Mouse (Mus musculus) embryonic facial prominence, embryonic 10.5 days (tissue): ENCODE data around the gene Krtap2-4. TPM values are rescaled to one million over a fixed set of nuclear protein-coding genes. Genes with fewer than 3 reads are reported as not detected.
"Not testable (repeated sequence)": the region's sequence is repeated elsewhere in the genome, so short reads cannot be mapped to it uniquely, and the experiment has no call there.

Experiments
- DNase-seq: peaks from one replicate; pipeline ENCODE4 v3.0.0-alpha.2; 2017; ENCODE audit warnings: low spot score
- H3K27ac ChIP-seq: fragments of 300-500 bp; sonication (generic); replicated peaks from 2 replicates; pipeline ENCODE4 v1.5.1; 2016; ENCODE audit warnings: mild to moderate bottlenecking
- H3K27me3 ChIP-seq: fragments of 300-500 bp; sonication (generic); replicated peaks from 2 replicates; pipeline ENCODE4 v1.6.1; 2016; ENCODE audit warnings: low read depth, mild to moderate bottlenecking; ENCODE audit not compliant: poor library complexity, severe bottlenecking
- H3K36me3 ChIP-seq: fragments of 300-500 bp; sonication (generic); replicated peaks from 2 replicates; pipeline ENCODE4 v1.6.1; 2016; ENCODE audit warnings: mild to moderate bottlenecking, moderate library complexity
- H3K4me1 ChIP-seq: fragments of 300-500 bp; sonication (generic); 2 replicates; pipeline ENCODE4 v1.6.1; 2016
- H3K4me3 ChIP-seq: fragments of 300-500 bp; sonication (generic); 2 replicates; pipeline ENCODE4 v1.5.1; 2016; ENCODE audit warnings: mild to moderate bottlenecking, moderate library complexity
- H3K9me3 ChIP-seq: fragments of 300-500 bp; sonication (generic); 2 replicates; pipeline ENCODE4 v1.6.1; 2016; ENCODE audit warnings: mild to moderate bottlenecking
- WGBS: fragments of 180-500 bp; shearing (Covaris S2); methylation state at CpG from one replicate; pipeline ENCODE4 v1.1.7; 2016; 5-methylcytosine and 5-hydroxymethylcytosine counted together
- polyA plus RNA-seq: library from polyadenylated mRNA; unstranded; fragments of >200 nt; fragmentation: Nextera tagmentation; extraction: Ambion mirVana; gene quantifications from 2 replicates; pipeline ENCODE4 v1.2.1, GENCODE M21; 2016

Gene Krtap2-4
- polyA plus RNA-seq, 1 experiment from 2014 or later = not detected

DNA sequence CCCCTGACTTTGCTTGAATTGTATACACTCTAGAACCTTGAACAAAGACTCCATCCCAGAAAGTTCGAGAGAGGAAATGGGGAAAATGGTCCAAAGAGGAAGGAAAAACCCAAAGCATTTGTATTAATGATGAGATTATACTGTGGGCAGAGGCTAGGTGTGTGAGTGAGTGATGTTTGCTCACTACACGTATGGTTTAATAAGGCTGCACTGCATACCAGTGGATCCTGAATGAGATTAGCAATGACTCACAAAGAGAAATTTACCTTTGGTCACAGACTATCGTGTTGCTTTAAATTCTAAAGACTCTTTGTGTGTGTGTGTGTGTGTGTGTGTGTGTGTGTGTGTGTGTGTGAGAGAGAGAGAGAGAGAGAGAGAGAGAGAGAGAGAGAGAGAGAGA is 16.2 kb upstream of the Krtap2-4 start:
- Histone ChIP-seq H3K9me3 (no peaks in the 10 kb centered on the region), H3K36me3 (no peaks in the 10 kb centered on the region), H3K27ac (no peak overlapping the region), H3K4me1 (no peaks in the 10 kb centered on the region), H3K27me3 (no peaks in the 10 kb centered on the region; the same call in 1 of the 2 replicates), H3K4me3 (no peak overlapping the region)
- DNase-seq = no peak
- WGBS = 80% methylated on average over 3 of the region's 3 CpGs

DNA sequence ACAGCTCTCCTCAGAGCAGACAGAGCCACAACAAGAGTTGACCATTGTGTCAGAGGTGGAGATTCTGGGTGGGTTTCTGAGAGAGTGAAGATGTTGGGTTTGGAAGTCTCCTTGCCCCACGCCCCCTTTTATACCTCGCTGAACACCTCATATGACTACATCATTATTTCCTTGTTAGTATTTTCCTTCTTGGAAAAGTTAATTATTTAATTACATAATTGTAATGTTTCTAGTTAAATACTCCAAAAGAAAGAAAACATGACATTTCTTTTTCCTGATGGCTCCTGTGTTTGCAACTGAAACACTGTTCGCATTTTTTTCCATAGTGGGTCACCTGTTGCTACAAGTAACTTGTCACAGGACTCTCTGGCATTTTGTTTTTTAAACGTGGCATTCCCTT is 13.5 kb upstream of the Krtap2-4 start, which contains the start of gene Krtap4-1:
Gene Krtap4-1, minus strand, starts transcription at position 101 of the 400 bp plus-strand sequence.
- DNase-seq = no peak
- 81% methylated on average over 4 of the region's 4 CpGs for WGBS
- Histone ChIP-seq H3K4me3 (no peak within 1 kb of the TSS), H3K9me3 (no peaks in the 10 kb centered on the region), H3K4me1 (no peaks in the 10 kb centered on the region), H3K27me3 (no peaks in the 10 kb centered on the region), H3K36me3 (no peaks in the 10 kb centered on the region), H3K27ac (no peak within 1 kb of the TSS)

DNA sequence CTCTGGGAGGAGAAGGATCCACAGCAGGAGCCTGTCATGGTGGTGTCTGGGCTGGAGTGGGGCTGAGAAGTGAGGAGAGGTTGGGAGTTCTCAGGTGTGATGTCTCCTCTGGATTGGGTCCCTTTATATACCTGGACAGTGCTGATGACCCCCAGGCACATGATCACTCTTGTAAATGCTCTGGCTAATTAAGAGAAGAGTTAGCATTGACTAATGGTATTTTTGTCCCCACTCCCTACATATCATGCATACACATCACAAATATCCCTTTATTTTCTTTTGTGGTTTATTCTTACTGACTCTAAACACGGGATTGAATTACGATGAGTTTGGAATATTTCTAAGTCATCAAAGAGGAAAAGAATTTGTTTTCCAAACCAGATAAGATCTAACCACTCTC is 5.7 kb upstream of the Krtap2-4 start, which contains the start of gene Gm11562:
Gene Gm11562, minus strand, starts transcription at position 101 of the 400 bp plus-strand sequence.
- DNase-seq = no peak
- WGBS = 92% methylated on average over 2 of the region's 2 CpGs
- H3K4me3 ChIP-seq = no peak within 1 kb of the TSS
- no peak within 1 kb of the TSS for H3K27ac ChIP-seq
- no peaks in the 10 kb centered on the region for H3K4me1 ChIP-seq
- no peaks in the 10 kb centered on the region for H3K36me3 ChIP-seq
- H3K27me3 ChIP-seq = no peaks in the 10 kb centered on the region
- no peaks in the 10 kb centered on the region for H3K9me3 ChIP-seq

DNA sequence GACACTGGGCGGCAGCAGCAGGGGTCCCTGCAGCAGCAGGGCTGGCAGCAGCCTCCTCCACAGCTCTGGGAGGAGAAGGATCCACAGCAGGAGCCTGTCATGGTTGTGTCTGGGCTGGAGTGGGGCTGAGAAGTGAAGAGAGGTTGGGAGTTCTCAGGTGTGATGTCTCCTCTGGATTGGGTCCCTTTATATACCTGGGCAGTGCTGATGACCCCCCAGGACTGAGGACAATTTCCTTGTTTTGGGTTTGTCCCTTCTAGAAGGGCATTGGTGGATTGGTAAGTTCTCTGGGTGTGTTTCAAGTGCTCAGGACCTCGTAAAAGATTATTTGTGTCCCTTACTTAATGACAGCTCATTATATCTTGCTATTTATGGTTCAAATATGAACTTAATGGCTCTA is 4.6 kb downstream of the Krtap2-4 start, which contains the start of gene Gm11937:
Gene Gm11937, minus strand, starts transcription at position 101 of the 400 bp plus-strand sequence.
- H3K27ac ChIP-seq, DNase-seq, H3K4me3 ChIP-seq, H3K9me3 ChIP-seq, H3K4me1 ChIP-seq, H3K27me3 ChIP-seq, H3K36me3 ChIP-seq: not testable (repeated sequence)
- 71% methylated on average over 1 of the region's 2 CpGs for WGBS

DNA sequence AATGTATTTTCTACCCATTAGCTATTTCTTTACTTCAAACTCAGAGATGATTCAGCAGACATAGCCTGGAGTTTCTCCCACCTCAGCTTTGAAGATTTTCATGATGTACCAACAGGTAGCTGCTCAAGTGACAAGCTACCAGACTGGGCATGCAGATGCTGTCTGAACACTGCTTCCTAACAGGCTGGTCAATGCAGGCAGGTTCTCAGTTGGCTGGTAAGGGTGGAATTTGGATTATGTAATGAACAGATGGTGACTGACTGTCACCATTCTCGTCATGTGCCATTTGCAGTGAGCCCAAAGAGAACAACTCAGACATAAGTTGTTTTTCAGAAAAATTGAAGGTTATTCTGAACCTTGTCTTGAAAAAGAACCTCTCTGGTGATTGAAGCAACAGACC is 5.5 kb downstream of the Krtap2-4 start:
- no peaks in the 10 kb centered on the region for H3K9me3 ChIP-seq
- no peak overlapping the region for H3K4me3 ChIP-seq
- WGBS = 73% methylated on average over 1 of the region's 1 CpGs
- no peaks in the 10 kb centered on the region for H3K36me3 ChIP-seq
- H3K27ac ChIP-seq = no peak overlapping the region
- no peak for DNase-seq
- H3K27me3 ChIP-seq = no peaks in the 10 kb centered on the region
- no peaks in the 10 kb centered on the region for H3K4me1 ChIP-seq

DNA sequence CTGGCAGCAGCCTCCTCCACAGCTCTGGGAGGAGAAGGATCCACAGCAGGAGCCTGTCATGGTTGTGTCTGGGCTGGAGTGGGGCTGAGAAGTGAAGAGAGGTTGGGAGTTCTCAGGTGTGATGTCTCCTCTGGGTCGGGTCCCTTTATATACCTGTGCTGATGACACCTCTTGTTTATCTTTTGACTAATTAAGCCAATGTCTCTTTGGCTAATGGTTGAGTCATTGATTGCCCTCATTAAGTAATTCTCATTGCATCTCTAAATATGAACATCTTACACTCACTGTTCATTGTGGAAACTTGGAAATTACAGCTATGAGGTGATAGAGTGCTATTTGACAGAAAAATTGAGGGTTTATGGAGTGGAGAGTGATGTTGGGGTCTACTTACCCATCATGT is 11.4 kb downstream of the Krtap2-4 start, which contains the start of gene Gm11938:
Gene Gm11938, minus strand, starts transcription at position 101 of the 400 bp plus-strand sequence.
- H3K27ac ChIP-seq, H3K9me3 ChIP-seq, H3K27me3 ChIP-seq, DNase-seq, H3K4me3 ChIP-seq, H3K36me3 ChIP-seq, H3K4me1 ChIP-seq: not testable (repeated sequence)
- WGBS = 76% methylated on average over 1 of the region's 1 CpGs

DNA sequence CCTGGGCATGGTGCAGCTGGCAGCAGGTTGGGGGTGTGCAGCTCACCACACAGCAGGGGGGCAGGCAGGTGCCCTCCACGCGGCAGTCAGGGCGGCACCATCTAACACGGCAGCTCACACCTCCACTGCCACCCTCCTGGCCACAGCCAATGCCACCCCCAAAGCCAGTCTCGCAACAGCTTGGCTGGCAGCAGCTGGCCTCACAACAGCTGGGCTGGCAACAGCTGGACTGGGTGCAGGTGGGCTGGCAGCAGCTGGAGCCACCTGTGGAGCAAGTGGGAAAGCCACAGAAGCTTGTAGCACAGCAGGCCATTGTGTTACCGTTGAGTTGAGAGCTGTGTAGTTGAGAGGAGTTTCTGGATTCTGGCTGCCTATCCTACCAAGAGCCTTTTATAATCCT is 16.9 kb downstream of the Krtap2-4 start, which contains the start of gene Krtap9-3:
Gene Krtap9-3, minus strand, starts transcription at position 364 of the 400 bp plus-strand sequence.
- H3K36me3 ChIP-seq = not testable (repeated sequence)
- WGBS = 81% methylated on average over 6 of the region's 6 CpGs

DNA sequence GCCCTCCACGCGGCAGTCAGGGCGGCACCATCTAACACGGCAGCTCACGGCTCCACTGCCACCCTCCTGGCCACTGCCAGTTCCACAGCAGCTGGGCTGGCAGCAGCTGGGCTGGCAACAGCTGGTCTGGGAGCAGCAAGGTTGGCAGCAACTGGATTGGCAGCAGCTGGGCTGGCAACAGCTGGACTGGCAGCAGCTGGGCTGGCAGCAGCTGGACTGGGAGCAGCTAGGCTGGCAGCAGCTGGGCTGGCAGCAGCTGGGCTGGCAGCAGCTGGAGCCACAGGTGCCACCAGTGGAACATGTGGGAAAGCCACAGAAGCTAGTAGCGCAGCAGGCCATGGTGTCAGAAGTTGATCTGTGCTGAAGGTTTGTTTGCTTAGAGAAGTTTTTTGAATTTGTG is 23.7 kb downstream of the Krtap2-4 start, which contains the start of gene Krtap1-3:
Gene Krtap1-3, minus strand, starts transcription at position 359 of the 400 bp plus-strand sequence.
- Histone ChIP-seq H3K4me1 (no peaks in the 10 kb centered on the region), H3K27ac (no peak within 1 kb of the TSS), H3K27me3 (no peaks in the 10 kb centered on the region), H3K9me3 (no peaks in the 10 kb centered on the region), H3K4me3 (no peak within 1 kb of the TSS), H3K36me3 (no peaks in the 10 kb centered on the region)
- no peak for DNase-seq
- 81% methylated on average over 6 of the region's 6 CpGs for WGBS

More for the DNA sequence above, 16.9 kb downstream of the Krtap2-4 start, which contains the start of gene Krtap9-3:
- not testable (repeated sequence) for H3K4me1 ChIP-seq, H3K4me3 ChIP-seq, H3K9me3 ChIP-seq, DNase-seq, H3K27ac ChIP-seq, H3K27me3 ChIP-seq

DNA sequence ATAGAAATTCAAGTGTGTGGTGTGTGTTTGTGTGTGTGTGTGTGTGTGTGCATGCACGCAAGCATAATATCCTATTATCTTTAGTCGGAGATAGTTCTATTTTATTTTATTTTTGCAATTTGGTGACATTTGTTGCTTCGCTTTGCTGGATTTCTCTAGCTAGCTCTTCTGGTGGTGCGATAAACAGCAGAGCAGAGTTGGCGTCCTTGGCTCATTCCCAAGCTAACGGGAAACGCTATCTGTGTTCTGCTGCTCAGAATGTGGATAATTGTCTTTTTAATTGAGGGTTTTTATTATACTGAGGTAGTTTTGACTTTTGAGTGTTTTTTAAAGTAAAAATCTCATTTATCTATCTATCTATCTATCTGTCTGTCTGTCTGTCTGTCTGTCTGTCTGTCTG is 29.6 kb downstream of the Krtap2-4 start:
- Histone ChIP-seq H3K4me1 (no peaks in the 10 kb centered on the region), H3K9me3 (no peaks in the 10 kb centered on the region), H3K36me3 (no peaks in the 10 kb centered on the region), H3K27me3 (no peaks in the 10 kb centered on the region), H3K27ac (no peak overlapping the region), H3K4me3 (no peak overlapping the region)
- WGBS = 93% methylated on average over 7 of the region's 7 CpGs
- no peak for DNase-seq

DNA sequence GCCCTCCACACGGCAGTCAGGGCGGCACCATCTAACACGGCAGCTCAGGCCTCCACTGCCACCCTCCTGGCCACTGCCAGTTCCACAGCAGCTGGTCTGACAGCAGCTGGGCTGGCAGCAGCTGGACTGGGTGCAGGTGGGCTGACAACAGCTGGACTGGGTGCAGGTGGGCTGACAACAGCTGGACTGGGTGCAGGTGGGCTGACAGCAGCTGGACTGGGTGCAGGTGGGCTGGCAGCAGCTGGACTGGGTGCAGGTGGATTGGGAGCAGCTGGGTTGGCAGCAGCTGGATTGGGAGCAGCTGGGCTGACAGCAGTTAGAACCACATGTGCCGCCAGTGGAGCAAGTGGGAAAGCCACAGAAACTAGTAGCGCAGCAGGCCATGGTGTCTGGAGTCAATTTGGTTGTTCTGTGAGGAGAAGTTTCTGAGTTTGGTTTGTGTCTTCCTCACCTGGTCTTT is 31.4 kb downstream of the Krtap2-4 start, which contains the start of gene Krtap1-4:
Gene Krtap1-4, minus strand, starts transcription at position 410 of the 460 bp plus-strand sequence.
- Histone ChIP-seq H3K27me3 (no peaks in the 10 kb centered on the region), H3K4me1 (no peaks in the 10 kb centered on the region), H3K36me3 (no peaks in the 10 kb centered on the region), H3K27ac (no peak within 1 kb of the TSS), H3K4me3 (no peak within 1 kb of the TSS), H3K9me3 (no peaks in the 10 kb centered on the region)
- DNase-seq = no peak
- WGBS = 87% methylated on average over 5 of the region's 5 CpGs

DNA sequence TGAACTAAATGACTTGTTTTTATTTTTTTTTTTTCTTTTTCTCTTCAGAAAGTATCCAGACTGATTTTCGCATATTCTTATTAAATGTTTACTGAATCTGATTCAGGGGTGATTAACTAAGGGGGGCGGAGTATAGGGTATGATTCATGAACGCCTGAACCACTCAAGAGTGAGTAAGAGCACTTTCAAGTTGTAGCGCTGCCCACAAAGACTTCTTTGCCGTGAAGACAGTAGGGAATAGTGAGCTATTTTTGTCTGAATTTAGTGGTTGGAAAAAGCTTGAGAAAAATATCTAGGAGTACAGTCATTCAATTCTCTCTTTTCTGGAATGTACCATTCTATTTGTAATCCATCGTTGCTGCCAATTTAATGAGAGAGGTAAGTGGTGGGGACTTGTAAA is 33.1 kb downstream of the Krtap2-4 start:
- no peaks in the 10 kb centered on the region for H3K36me3 ChIP-seq
- H3K9me3 ChIP-seq = no peaks in the 10 kb centered on the region
- H3K4me1 ChIP-seq = no peaks in the 10 kb centered on the region
- no peaks in the 10 kb centered on the region for H3K27me3 ChIP-seq
- DNase-seq = no peak
- H3K4me3 ChIP-seq = no peak overlapping the region
- no peak overlapping the region for H3K27ac ChIP-seq
- 89% methylated on average over 6 of the region's 6 CpGs for WGBS

DNA sequence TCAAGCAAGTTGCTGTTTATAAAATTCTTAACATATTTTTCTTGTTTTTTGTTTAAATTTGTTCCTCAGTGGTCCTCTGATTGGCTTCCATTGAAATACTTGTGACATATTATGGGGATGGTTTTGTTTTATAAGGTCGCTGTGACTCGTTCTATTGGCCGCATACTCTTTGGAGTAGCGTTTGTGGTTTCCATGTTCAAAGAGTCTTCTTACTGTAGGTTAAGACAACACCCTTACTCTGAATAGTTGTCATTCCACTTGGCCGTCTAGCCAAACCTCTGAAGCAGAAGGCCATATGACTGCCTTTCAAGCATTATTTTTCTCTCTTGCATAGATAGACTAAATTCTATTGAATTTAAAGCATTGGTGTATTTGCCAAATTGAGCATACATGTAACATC is 33.6 kb downstream of the Krtap2-4 start:
- 91% methylated on average over 5 of the region's 5 CpGs for WGBS
- H3K27ac ChIP-seq = no peak overlapping the region
- no peaks in the 10 kb centered on the region for H3K27me3 ChIP-seq
- no peak overlapping the region for H3K4me3 ChIP-seq
- H3K9me3 ChIP-seq = no peaks in the 10 kb centered on the region
- no peaks in the 10 kb centered on the region for H3K4me1 ChIP-seq
- DNase-seq = no peak
- no peaks in the 10 kb centered on the region for H3K36me3 ChIP-seq

DNA sequence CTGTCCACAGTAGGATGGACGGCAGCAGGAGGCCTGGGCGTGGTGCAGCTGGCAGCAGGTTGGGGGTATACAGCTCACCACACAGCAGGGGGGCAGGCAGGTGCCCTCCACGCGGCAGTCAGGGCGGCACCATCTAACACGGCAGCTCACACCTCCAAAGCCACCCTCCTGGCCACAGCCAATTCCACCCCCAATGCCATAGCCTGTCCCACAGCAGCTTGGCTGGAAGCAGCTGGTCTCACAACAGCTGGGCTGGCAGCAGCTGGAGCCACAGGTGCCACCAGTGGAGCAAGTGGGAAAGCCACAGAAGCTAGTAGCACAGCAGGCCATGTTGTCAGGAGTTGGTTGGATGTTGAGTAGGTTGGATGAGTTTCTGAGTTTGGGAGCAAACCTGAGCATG is 34.0 kb downstream of the Krtap2-4 start, which contains the start of gene Krtap1-5:
Gene Krtap1-5, minus strand, starts transcription at position 381 of the 400 bp plus-strand sequence.
- DNase-seq = no peak
- WGBS = 88% methylated on average over 6 of the region's 6 CpGs
- no peaks in the 10 kb centered on the region for H3K27me3 ChIP-seq

More for the DNA sequence above, 34.0 kb downstream of the Krtap2-4 start, which contains the start of gene Krtap1-5:
- no peaks in the 10 kb centered on the region for H3K4me1 ChIP-seq
- no peak within 1 kb of the TSS for H3K4me3 ChIP-seq
- no peaks in the 10 kb centered on the region for H3K9me3 ChIP-seq
- no peak within 1 kb of the TSS for H3K27ac ChIP-seq
- H3K36me3 ChIP-seq = no peaks in the 10 kb centered on the region
